Mouse (Mus musculus): Measurements from ENCODE around the gene Srp54a. TPM values are rescaled to one million over a fixed set of nuclear protein-coding genes. Genes with fewer than 3 reads are reported as not detected.

Srp54a gene
- polyA plus RNA-seq (2021; fragmentation: Nextera tagmentation): 79.2 and 140 TPM in 2 replicates
- long read RNA-seq, experiment 1, full-length matches to known transcripts: 298 of 311 reads
- long read RNA-seq, experiment 1, partial matches to known transcripts: 5 of 311 reads
- long read RNA-seq, experiment 1, other reads (novel, unspliced or antisense): 8 of 311 reads
- long read RNA-seq, experiment 2, full-length matches to known transcripts: 88 of 125 reads
- long read RNA-seq, experiment 2, partial matches to known transcripts: 32 of 125 reads
- long read RNA-seq, experiment 2, other reads (novel, unspliced or antisense): 5 of 125 reads

DNA sequence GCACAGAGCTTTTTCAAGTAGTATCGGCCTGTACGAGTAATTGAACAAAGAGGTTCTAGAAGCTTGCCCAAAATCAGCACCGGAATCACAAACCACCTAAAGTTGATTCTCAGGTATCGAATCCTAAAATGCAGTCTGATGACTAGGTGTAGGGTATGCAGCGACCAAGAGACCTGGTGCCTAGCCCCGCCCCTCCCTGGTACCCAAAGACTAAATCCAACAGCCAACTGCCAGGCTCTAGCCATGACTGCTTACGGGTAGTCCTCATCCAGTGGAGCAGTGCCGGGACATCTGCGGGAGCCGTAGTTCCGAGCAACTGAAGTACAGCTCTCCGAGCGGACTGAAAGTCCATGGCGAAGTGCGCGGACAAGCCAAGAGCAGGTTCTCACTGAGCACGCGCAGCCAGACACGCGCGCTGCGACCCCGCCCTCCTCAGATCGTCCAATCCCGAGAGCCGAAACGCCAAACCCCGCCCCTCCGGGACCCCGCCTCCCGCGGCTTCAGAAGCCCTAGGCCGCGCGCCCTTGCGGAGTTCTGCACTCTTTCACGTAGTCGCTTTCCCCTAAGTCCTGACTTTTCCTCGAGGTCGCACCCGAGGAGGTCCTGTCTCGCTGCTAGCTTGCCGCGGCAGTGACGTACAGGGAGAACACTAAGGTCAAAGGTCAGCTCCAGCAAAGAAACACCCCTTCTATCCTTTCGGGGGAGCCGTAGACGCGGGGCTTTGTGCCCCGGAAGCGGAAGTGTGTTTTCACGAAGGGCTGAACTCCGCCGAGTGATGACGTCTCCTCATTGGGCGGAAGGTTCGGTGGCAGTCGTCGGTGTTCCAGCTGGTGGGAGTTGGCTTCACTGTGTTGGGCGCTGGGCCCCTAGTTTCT lies at the start of gene Srp54a, which contains the start of gene 2700097O09Rik:
Gene Srp54a, plus strand, starts transcription at position 537 of the 875 bp plus-strand sequence.
Gene 2700097O09Rik, minus strand, starts transcription at position 385 of the 875 bp plus-strand sequence.

DNA sequence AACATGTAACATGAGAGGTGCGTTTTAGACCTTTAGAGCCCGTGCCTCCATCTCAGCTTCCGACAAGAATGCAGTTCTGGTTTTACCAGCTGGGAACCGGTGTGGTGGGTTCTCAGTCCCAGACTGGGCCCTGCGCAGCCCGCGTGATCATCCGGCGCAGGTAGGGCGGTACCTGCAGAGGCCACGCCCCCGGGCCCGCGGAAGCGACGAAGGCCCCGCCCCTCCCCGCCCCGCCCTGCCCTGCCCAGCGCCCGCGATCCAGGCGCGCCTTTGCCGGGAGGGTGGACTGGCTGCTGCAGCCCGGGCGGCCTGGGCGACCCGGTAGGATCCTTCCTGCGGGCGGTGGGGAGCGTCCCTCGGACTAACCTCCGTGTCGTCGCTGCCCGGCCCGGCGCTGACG lies 44.2 kb downstream of the Srp54a start, which contains the start of gene Fam177a:
Gene Fam177a, plus strand, starts transcription at position 228 of the 400 bp plus-strand sequence.

DNA sequence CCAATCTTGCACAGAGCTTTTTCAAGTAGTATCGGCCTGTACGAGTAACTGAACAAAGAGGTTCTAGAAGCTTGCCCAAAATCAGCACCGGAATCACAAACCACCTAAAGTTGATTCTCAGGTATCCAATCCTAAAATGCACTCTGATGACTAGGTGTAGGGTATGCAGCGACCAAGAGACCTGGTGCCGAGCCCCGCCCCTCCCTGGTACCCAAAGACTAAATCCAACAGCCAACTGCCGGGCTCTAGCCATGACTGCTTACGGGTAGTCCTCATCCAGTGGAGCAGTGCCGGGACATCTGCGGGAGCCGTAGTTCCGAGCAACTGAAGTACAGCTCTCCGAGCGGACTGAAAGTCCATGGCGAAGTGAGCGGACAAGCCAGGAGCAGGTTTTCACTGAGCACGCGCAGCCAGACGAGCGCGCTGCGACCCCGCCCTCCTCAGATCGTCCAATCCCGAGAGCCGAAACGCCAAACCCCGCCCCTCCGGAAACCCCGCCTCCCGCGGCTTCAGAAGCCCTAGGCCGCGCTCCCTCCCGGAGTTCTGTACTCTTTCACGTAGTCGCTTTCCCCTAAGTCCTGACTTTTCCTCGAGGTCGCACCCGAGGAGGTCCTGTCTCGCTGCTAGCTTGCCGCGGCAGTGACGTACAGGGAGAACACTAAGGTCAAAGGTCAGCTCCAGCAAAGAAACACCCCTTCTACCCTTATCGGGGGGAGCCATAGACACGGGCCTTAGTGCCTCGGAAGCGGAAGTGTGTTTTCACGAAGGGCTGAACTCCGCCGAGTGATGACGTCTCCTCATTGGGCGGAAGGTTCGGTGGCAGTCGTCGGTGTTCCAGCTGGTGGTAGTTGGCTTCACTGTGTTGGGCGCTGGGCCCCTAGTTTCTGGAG lies 74.7 kb downstream of the Srp54a start, which contains the start of gene Srp54b:
Gene Srp54b, plus strand, starts transcription at position 546 of the 890 bp plus-strand sequence.

Other genes with a start within 250 kb of the Srp54a start
- gene Cfl2, start 217.4 kb upstream of the Srp54a start, polyA plus RNA-seq (2021; fragmentation: Nextera tagmentation): 94.3 and 126 TPM in 2 replicates
- not detected in 2 replicates for gene Gm20403, start 93.7 kb upstream of the Srp54a start, polyA plus RNA-seq (2021; fragmentation: Nextera tagmentation)
- gene Baz1a, start 65.9 kb upstream of the Srp54a start, polyA plus RNA-seq (2021; fragmentation: Nextera tagmentation): 0.64 and 0.69 TPM in 2 replicates
- gene 2700097O09Rik, start 152 bp upstream of the Srp54a start, polyA plus RNA-seq (2021; fragmentation: Nextera tagmentation): 11.2 and 11.5 TPM in 2 replicates
- 43.5 and 48.7 TPM in 2 replicates for gene Fam177a, start 44.2 kb downstream of the Srp54a start, polyA plus RNA-seq (2021; fragmentation: Nextera tagmentation)
- 41.2 and 46.7 TPM in 2 replicates for gene Srp54b, start 74.8 kb downstream of the Srp54a start, polyA plus RNA-seq (2021; fragmentation: Nextera tagmentation)
- gene 1700047I17Rik2, start 119.3 kb downstream of the Srp54a start, polyA plus RNA-seq (2021; fragmentation: Nextera tagmentation): not detected in 2 replicates
- 52.2 and 80.8 TPM in 2 replicates for gene Srp54c, start 149.9 kb downstream of the Srp54a start, polyA plus RNA-seq (2021; fragmentation: Nextera tagmentation)
- 3.8 and 4.5 TPM in 2 replicates for gene 1110008L16Rik, start 219.3 kb downstream of the Srp54a start, polyA plus RNA-seq (2021; fragmentation: Nextera tagmentation)
- gene Ppp2r3c, start 222.7 kb downstream of the Srp54a start, polyA plus RNA-seq (2021; fragmentation: Nextera tagmentation): 9.7 and 11.8 TPM in 2 replicates